Mouse (Mus musculus) gastrocnemius, postnatal 25 days (tissue): ENCODE measurements around the gene Dock10. TPM values are rescaled to one million over a fixed set of nuclear protein-coding genes. Genes with fewer than 3 reads are reported as not detected.
A peak's percentile ranks its signal among the peaks of the same experiment; 100 is the strongest.

Source experiments
- DNase-seq: peaks from one replicate; pipeline ENCODE4 v3.0.0; 2022
- total RNA-seq, 2 experiments: library from RNA; stranded (reverse); gene quantifications; 1 replicate in 1 of 2; 2 replicates in 1 of 2; pipeline ENCODE4 v1.2.3; 2021

Dock10 gene
- total RNA-seq, 2 experiments from 2014 or later, result 4.0 to 4.2 TPM

GRCm38 (mm10) chr1:80613395-80614011, 144.8 kb downstream of the Dock10 start:
- peak; percentile 10 for DNase-seq

DNA sequence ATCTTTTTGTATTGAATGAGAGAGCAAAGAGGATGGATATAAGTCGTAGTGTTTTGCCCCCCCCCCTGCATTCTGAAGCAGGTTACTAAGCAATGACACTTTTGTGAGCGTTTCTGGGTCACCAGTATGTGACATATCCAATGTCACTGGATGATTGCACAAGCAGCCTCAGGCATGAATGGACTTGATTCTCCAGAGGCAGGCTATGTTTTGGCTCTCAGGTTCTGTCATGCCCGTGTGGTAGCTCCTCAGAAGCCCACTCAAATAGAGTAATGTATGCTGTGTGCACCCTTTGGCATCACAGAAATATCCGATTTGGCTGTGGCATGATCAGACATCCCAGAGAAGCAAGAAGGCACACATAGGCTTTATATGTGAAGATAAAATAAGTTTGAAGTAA, 150.8 kb downstream of the Dock10 start:
- DNase-seq, result no peak

GRCm38 (mm10) chr1:80606131-80606754, 152.1 kb downstream of the Dock10 start:
- peak; percentile 8 for DNase-seq

GRCm38 (mm10) chr1:80604332-80604731, 154.0 kb downstream of the Dock10 start:
- DNase-seq, result no peak

DNA sequence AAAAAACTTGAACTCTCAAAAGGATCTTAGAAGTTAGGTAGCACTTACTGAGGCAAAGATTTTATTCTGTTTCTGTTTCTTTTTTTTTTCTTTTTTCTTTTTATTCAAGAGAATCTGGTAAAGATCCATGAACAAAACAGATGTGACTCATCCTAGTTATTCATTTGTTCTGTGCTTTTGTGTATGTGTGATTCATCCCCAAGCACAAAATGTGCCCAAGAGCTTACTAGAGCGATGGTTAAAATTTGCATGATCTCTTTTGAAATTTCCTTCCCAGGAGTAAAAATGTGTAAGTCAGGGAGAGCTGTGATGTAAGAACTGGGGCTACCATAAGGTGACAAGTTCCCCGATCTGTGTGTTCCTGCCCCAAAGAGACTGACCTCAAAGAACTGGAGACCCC, 155.2 kb downstream of the Dock10 start:
- no peak for DNase-seq

GRCm38 (mm10) chr1:80583281-80583680, 175.0 kb downstream of the Dock10 start:
- DNase-seq, result no peak

- DNase-seq, result no peak
Observed at GRCm38 (mm10) chr1:80582186-80582585, 176.1 kb downstream of the Dock10 start.

DNA sequence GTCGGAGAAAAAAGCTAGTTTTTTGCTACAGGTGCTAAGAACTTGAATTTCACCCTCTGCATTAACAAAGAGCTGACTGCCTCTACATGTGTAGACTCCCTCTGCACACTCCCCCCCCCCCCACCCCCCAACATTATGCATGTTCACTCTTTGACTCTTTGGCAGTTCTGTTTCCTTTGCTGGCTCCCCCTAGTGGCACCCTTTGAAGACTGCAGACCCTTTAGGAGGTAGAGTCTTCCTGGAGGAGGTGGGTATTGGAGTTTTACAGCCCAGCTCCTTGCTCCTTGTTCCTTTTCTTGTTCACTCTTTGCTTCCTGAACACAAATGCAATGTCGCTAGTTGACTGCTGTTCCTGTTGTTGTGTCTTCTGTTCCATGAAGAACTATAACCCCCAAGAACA, 181.4 kb downstream of the Dock10 start:
- no peak for DNase-seq

DNA sequence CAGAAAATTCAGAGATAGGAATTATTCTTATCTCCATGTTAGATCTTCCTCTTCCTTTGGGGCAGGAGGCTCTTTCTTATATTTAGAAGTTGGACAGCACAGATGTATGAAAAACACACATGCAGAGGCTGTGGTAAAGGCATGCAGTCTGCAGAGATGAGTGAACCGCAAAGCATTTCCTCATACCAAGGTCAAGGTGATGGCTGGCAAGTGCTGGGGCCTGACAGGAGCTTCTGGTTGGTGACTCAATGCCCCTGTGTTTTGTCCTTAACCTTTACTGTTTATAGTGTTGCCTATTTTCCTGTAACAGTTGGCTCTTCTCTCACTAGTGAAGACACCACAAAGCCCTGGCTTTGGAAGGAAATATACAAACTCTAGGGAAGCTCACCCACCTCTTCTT, 201.9 kb downstream of the Dock10 start:
- no peak for DNase-seq

GRCm38 (mm10) chr1:80541522-80541921, 216.8 kb downstream of the Dock10 start:
- DNase-seq, result no peak

- no peak for DNase-seq
Observed at GRCm38 (mm10) chr1:80522197-80522596, 236.1 kb downstream of the Dock10 start.

GRCm38 (mm10) chr1:80520456-80520855, 237.9 kb downstream of the Dock10 start:
- DNase-seq, result no peak

GRCm38 (mm10) chr1:80519893-80520292, 238.4 kb downstream of the Dock10 start:
- no peak for DNase-seq

DNA sequence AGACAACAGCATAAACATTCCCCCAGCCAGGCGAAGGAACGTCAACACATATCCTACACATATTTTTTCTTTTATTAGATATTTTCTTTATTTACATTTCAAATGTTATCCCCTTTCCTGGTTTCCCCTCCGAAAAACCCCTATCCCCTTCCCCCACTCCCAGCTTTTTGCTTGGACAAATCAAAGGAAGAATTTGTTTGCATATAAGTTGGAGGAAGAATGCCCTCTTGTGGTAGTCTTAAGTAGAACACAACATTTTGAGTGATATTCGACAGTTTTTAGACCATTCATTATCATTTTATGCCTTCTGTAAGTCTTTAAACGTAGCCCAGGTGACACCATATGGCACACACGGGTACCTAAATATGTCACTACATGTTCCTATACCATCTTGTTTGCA, 242.5 kb downstream of the Dock10 start:
- no peak for DNase-seq

DNA sequence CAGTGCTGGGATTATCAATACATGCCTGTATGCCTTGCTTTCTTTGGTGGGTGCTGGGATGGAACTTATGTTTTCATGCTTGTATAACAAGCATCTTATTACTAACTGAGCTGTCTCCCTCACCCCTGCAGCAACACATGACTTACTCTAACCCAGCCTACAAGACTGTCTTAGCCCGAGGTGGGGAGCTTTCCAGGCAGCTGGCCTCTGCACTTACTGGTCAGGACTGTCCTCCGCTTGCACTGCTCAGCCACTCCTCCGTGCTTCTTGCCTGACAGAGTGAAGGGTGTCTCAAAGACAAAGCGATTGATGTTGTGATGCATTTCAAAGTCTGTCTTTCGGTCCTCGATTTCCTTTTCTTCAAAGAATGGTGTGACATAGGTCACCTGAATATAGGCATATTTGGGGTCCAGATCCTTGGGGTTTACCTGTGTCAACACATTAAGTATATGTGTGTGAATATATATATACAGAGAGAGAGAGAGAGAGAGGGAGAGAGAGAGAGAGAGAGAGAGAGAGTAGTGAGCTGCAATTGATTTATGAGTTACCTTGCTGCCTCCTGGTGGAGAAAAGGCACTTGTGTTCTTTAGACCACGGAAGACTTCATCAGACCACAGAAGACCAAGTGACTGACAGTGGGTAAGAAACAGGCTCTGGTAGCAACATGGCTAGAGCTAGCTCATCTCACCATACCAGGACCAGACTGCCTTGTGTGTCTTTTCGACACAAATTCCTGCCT, 245.9 kb downstream of the Dock10 start:
- DNase-seq, result no peak

- no peak for DNase-seq
Observed at GRCm38 (mm10) chr1:80504757-80505156, 253.6 kb downstream of the Dock10 start.

DNA sequence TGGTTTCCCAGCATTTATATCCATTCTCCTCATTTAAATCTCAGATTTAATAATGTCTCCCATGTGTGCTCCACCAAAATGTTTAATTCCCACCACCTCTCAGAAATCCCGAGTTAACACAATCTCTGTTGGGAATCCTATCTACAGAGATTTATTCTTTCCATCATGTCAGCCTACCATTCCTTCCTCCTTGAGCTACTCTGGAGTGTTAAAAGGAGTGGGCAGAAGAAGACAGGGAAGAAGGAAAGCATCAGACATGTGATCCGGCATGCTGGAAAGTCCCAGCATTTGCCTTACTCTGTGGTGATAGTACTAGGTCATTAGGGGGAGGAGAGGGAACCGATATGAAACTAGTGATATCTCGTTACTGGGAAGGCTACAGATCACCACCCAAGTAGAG, 254.2 kb downstream of the Dock10 start:
- no peak for DNase-seq

DNA sequence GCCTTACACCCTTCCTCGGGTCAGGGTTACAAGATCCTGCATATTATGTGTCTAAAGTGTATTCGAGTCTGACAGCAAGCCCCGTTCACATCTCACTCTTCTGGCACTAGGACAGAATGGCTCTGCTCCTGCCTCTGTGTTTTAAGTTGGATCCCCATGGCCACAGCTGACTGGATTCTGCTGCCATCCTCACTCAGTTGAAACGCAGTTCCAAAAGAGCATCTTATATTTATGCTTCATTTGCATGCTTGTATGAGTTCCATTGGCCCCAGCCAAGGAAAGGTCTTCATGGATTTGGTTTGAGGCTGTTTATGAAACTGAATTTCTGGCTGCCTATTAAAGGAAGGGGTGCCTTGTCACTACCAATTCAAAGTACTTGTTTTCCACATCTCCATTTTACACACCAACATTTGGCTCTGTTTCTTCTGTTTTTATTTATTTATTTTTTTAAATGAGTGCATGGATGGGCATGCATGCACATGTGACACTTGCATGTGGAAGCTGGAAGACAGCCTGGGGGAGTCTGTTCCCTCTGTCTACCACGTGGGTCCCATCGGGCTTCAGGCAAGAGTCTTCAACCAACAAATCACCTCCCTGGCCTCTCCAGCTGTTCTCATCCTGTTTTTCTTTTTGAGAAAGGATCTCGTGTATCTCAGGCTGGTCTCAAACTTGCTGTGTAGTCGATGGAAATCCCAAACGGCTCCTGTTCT, 255.7 kb downstream of the Dock10 start:
- no peak for DNase-seq

DNA sequence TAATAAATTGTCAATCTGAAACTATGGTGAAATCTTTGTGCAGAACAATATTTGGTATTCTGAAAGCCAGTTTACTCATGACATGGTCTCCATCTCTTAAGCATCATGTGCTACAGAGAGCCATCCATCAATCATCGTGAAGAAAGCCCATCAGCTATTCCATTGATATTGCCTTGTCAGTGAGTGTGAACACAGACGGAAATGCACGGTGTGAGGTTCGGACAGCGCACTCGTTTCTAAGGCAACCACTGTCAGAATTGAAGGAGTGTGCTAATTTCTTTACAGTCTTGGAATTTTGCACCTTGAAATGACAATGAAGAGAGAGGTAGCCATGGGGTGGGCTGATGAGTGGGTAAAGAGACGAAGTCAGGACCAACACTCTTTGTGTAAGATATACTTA, 259.1 kb downstream of the Dock10 start:
- DNase-seq, result no peak

DNA sequence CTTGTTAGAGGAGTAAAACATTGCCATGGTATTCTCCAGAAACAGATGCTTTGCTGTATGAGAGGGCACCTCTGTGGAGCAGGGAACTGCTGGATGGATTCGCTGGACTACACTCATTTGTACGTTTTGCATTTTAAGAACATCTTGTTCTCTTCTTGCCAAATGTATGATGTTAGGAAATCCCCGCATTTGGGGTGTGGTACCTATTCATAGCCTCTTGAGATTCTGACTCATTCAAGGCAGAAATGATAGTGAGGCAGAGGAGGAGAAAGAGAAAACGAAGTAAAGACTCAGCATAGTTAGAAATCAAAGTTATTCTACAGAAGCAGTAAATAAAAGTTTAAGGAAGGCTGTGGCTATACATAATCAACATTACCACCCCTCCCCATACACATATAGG, 262.0 kb downstream of the Dock10 start:
- DNase-seq, result no peak

DNA sequence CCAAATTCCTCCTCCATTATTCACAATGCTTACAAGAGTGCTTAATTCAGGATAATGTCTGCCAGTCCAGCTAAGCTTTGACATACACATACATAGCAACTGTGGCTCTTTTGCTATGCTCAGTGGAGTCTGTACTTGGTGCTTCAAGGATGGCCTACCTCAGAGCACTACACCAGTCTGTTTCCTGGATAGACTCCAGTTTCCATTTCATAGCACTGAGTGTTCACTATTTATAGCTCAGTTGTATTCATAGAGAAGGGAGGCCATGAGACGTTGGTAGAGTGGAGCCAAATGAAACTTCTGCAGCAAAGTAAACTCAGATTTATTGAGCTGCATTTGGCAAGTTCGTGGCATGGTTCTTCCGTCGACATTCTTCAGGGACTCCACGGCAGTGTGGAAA, 274.9 kb downstream of the Dock10 start:
- no peak for DNase-seq

DNA sequence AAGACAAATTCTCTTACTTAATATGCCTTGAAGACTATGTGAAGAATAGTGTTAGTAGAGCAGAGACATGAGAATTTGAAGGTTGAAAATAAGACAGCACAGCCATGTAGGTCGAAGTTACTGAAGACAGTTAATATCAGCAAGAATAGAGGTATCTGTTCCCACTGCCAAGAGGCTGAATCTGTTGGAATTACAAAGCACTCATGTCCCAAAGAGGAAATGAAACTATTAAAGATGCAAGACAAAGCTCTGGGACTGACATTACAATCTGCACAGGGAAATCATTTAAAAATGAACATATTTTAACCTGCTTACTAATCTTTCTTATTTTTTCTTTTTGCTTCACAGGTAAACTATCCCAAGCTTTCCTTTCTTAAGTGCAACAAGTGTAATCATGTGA, 283.4 kb downstream of the Dock10 start:
- DNase-seq, result no peak

GRCm38 (mm10) chr1:80472395-80472794, 285.9 kb downstream of the Dock10 start:
- DNase-seq, result no peak
